Mouse (Mus musculus): Measurements from ENCODE around the gene Gpr162. TPM values are rescaled to one million over a fixed set of nuclear protein-coding genes. Genes with fewer than 3 reads are reported as not detected.
"Not testable (repeated sequence)": the region's sequence is repeated elsewhere in the genome, so short reads cannot be mapped to it uniquely, and the experiment has no call there.

The Gpr162 gene
- polyA plus RNA-seq, 1 experiment from 2014 or later: 40.0 TPM

DNA sequence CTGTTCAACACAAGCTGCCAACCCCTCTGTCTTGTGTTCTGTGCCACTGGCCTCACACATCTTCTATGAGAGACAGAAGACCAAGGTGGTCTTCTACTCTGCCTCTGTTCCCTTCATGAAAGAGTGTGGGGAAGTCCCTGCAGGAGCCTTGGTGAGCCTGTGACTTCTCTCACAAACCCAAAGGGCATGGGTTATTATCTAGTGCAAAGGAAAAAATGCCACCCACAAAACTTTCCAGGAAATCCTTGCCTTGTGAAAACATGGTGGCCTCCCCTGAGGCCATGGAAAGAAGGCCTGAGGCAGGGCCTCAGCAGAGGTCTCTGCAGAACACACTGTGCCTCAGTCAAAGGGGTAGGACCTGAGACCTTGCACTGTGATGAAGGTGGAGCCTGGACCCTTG lies 38.1 kb upstream of the Gpr162 start:
- peaks cover 19% of the 10 kb centered on the region for H3K4me1 ChIP-seq (ENCODE audit: control insufficient read depth, insufficient read depth, low read length)
- H3K9me3 ChIP-seq (replicated peaks; ENCODE audit: control insufficient read depth, low read length, poor library complexity, severe bottlenecking): no peaks in the 10 kb centered on the region
- H3K9ac ChIP-seq (ENCODE audit: low read depth, low read length): no peak overlapping the region; the same call in 1 of the 2 replicates
- no peak overlapping the region for H3K27ac ChIP-seq (ENCODE audit: low read length)
- no peak overlapping the region for H3K4me2 ChIP-seq (ENCODE audit: low read length)
- no peaks in the 10 kb centered on the region for H3K36me3 ChIP-seq (ENCODE audit: control insufficient read depth, insufficient read depth, low read length)
- ATAC-seq: no peak
- H3K27me3 ChIP-seq (ENCODE audit: control insufficient read depth, insufficient read depth, low read depth, low read length): no peaks in the 10 kb centered on the region
- H3K4me3 ChIP-seq (ENCODE audit: low read depth, low read length): no peak overlapping the region

DNA sequence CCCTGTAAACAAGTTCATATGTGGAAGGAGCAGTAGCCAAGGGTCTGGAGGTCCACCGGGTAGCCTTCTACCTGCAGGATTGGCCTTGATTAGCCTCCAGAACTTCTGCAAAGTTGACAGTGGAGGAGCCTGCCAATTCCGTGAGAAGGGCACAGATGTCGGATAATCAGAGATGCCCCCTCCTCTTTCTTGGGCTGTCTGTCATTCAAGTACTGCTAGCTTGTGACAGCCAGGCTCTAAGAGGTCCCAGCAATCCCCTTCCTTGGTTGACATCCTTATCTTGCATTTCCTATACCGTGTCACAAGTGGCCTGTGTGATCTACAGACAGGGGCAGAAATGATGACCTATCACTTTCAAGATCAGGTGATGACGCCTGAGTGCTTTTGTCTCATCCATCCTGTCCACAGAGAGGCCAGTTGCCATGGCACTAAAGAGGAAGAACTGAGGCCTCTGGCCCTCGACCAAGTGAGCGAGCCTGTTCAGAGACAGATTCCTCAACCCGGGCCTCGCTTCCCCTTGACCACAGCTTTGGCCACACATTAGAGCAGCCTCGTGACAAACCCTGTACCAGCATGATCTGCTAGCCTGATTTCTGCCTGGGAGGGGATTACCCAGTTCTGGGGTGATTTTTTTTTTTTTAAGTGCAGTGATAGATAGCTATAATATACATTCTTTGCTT lies 37.2 kb upstream of the Gpr162 start:
- Histone ChIP-seq H3K27ac (ENCODE audit: low read length) (no peak overlapping the region), H3K4me2 (ENCODE audit: low read length) (no peak overlapping the region), H3K4me3 (ENCODE audit: low read depth, low read length) (no peak overlapping the region), H3K4me1 (ENCODE audit: control insufficient read depth, insufficient read depth, low read length) (peaks cover 19% of the 10 kb centered on the region), H3K9ac (ENCODE audit: low read depth, low read length) (no peak overlapping the region), H3K36me3 (ENCODE audit: control insufficient read depth, insufficient read depth, low read length) (no peaks in the 10 kb centered on the region), H3K9me3 (replicated peaks; ENCODE audit: control insufficient read depth, low read length, poor library complexity, severe bottlenecking) (no peaks in the 10 kb centered on the region), H3K27me3 (ENCODE audit: control insufficient read depth, insufficient read depth, low read depth, low read length) (no peaks in the 10 kb centered on the region)
- WGBS: 45% methylated on average over 10 of the region's 10 CpGs
- ATAC-seq: no peak

DNA sequence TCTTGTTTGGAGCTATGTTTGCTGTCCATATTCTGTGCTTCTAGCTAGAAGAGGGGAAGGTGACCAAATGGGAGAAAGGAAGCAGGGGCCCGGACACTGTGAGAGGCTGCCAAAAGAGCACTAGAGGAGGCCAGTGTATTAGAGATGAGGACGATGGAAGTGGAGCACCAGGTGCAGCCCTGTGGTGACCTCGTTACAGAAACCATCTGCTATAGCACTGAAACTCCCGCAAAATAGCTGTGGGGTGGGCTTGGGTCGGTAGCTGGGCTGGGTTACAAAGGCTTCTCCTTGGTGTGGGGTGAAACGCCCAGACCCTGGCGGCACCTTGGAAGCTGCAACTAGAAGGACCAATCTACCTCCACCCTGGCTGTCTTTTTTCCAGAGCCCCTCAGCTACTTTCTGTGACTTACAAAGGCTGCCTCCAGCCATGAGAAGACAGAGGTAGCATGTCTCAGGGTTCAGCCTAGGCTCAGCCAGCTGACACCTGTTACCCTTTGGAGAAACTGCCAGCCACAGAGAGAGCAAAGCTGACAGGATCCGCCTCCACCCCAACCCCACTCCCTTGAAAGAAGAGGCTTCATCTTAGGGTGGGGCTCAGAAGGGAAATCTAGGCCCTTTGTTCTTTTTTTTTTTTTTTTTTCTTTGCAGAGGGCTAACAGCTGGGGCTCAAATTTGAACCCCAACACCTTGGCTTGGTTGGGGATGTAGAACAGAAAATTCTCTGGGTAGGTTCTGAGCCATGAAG lies 36.4 kb upstream of the Gpr162 start:
- 44% methylated on average over 8 of the region's 8 CpGs for whole genome bisulfite sequencing
- H3K36me3 ChIP-seq (ENCODE audit: control insufficient read depth, insufficient read depth, low read length): no peaks in the 10 kb centered on the region
- no peak overlapping the region for H3K9ac ChIP-seq (ENCODE audit: low read depth, low read length)
- H3K9me3 ChIP-seq (replicated peaks; ENCODE audit: control insufficient read depth, low read length, poor library complexity, severe bottlenecking): no peaks in the 10 kb centered on the region
- H3K27me3 ChIP-seq (ENCODE audit: control insufficient read depth, insufficient read depth, low read depth, low read length): no peaks in the 10 kb centered on the region
- no peak overlapping the region for H3K4me3 ChIP-seq (ENCODE audit: low read depth, low read length)
- ATAC-seq: no peak
- no peak overlapping the region for H3K27ac ChIP-seq (ENCODE audit: low read length)
- H3K4me2 ChIP-seq (ENCODE audit: low read length): no peak overlapping the region
- peaks cover 15% of the 10 kb centered on the region for H3K4me1 ChIP-seq (ENCODE audit: control insufficient read depth, insufficient read depth, low read length)

DNA sequence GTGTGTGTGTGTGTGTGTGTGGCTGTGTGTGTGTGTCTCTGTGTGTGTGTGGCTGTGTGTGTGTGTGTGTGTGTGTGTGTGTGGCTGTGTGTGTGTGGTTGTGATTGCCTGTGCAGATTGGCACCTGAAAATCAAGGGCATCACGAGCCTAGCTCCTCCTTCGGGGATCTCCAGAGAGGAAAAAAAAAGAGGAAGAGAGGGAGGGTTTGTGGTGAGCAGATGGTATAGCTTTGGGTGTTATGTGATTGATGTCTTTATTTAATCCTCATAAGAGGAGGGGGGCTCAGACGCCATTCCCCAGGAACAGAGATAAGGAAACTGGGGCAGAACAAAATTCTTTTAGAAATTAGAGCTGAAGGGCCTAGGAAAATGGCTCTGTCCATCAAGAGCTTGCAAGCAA lies 34.6 kb upstream of the Gpr162 start:
- H3K27ac ChIP-seq (ENCODE audit: low read length): no peak overlapping the region
- no peak for ATAC-seq
- peaks cover 5% of the 10 kb centered on the region; the same call in 1 of the 2 replicates for H3K4me1 ChIP-seq (ENCODE audit: control insufficient read depth, insufficient read depth, low read length)
- H3K27me3 ChIP-seq (ENCODE audit: control insufficient read depth, insufficient read depth, low read depth, low read length): no peaks in the 10 kb centered on the region
- H3K9me3 ChIP-seq (replicated peaks; ENCODE audit: control insufficient read depth, low read length, poor library complexity, severe bottlenecking): no peaks in the 10 kb centered on the region
- H3K9ac ChIP-seq (ENCODE audit: low read depth, low read length): no peak overlapping the region
- H3K4me2 ChIP-seq (ENCODE audit: low read length): no peak overlapping the region
- H3K36me3 ChIP-seq (ENCODE audit: control insufficient read depth, insufficient read depth, low read length): no peaks in the 10 kb centered on the region
- WGBS: 30% methylated on average over 3 of the region's 3 CpGs
- no peak overlapping the region for H3K4me3 ChIP-seq (ENCODE audit: low read depth, low read length)

DNA sequence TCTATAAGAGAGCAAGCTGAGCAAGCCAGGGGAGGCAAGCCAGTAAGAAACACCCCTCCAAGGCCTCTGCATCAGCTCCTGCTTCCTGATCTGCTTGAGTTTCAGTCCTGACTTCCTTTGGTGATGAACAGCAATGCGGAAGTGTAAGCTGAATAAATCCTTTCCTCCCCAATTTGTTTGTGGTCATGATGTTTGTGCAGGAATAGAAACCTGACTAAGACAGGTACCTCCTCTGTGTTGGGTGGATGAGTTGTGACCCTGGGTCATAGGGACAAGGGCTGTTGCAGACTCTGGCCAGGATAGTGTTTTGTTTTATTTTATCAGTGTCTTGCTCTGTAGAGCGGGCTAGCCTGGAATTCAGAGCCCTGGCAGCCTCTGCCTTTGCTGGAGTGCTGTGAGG lies 30.3 kb upstream of the Gpr162 start:
- H3K4me2 ChIP-seq (ENCODE audit: low read length); H3K4me3 ChIP-seq (ENCODE audit: low read depth, low read length); ATAC-seq; H3K9ac ChIP-seq (ENCODE audit: low read depth, low read length); H3K36me3 ChIP-seq (ENCODE audit: control insufficient read depth, insufficient read depth, low read length); H3K4me1 ChIP-seq (ENCODE audit: control insufficient read depth, insufficient read depth, low read length); H3K27me3 ChIP-seq (ENCODE audit: control insufficient read depth, insufficient read depth, low read depth, low read length); H3K9me3 ChIP-seq (replicated peaks; ENCODE audit: control insufficient read depth, low read length, poor library complexity, severe bottlenecking); H3K27ac ChIP-seq (ENCODE audit: low read length): not testable (repeated sequence)
- 95% methylated on average over 2 of the region's 2 CpGs for WGBS

DNA sequence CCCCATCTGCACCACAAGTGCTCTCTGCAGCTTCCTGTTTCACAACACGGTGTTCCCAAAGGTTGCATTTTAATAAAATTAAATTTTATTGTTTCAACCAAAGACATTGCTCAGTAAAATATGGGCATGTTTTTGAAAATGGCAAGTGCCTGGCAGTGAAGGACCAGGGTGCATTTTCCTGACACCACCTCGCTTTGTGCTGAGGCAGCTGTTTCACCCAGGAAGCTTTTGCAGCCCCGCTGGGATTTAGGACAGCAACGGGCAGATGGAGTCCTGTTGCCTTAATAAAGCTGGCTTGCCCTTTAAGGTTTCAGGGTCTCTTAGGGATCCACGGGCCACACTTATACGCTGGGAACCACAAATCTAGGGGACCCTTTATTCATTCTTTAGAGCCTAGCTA lies 27.2 kb upstream of the Gpr162 start:
- ATAC-seq: no peak
- Histone ChIP-seq H3K4me2 (ENCODE audit: low read length) (no peak overlapping the region), H3K4me1 (ENCODE audit: control insufficient read depth, insufficient read depth, low read length) (no peaks in the 10 kb centered on the region), H3K9ac (ENCODE audit: low read depth, low read length) (no peak overlapping the region), H3K9me3 (replicated peaks; ENCODE audit: control insufficient read depth, low read length, poor library complexity, severe bottlenecking) (no peaks in the 10 kb centered on the region), H3K4me3 (ENCODE audit: low read depth, low read length) (no peak overlapping the region), H3K36me3 (ENCODE audit: control insufficient read depth, insufficient read depth, low read length) (no peaks in the 10 kb centered on the region), H3K27ac (ENCODE audit: low read length) (no peak overlapping the region), H3K27me3 (ENCODE audit: control insufficient read depth, insufficient read depth, low read depth, low read length) (no peaks in the 10 kb centered on the region)
- WGBS: 55% methylated on average over 6 of the region's 6 CpGs

DNA sequence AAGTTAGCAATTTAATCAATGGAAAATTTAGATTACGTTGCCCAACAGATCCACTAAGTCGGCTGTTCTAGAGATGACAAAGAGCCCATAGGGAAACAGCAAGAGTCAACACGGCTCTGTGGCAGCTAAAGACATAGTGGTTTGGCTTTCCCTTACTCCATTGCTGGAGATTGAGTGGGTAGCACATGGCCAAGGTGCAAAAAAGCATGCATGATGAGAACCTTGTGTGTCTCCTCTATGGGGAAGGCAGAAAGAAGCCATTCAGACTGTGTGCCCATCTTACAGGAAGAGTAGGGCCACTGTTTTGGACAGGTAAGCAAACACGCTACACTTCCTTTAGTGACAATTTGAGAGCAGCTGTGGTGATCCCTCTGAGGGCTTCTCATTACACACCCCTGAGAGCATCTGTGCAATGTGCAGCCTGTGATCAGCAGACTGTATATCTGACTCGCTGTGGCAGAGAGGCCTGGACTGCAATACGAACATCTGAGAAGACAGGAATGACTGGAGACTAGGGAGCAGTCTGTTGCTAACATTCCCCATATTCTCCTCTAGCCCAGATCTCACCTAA lies 24.9 kb upstream of the Gpr162 start:
- Histone ChIP-seq H3K27me3 (ENCODE audit: control insufficient read depth, insufficient read depth, low read depth, low read length) (no peaks in the 10 kb centered on the region), H3K36me3 (ENCODE audit: control insufficient read depth, insufficient read depth, low read length) (no peaks in the 10 kb centered on the region), H3K9ac (ENCODE audit: low read depth, low read length) (no peak overlapping the region), H3K27ac (ENCODE audit: low read length) (no peak overlapping the region), H3K9me3 (replicated peaks; ENCODE audit: control insufficient read depth, low read length, poor library complexity, severe bottlenecking) (no peaks in the 10 kb centered on the region), H3K4me2 (ENCODE audit: low read length) (no peak overlapping the region), H3K4me3 (ENCODE audit: low read depth, low read length) (no peak overlapping the region), H3K4me1 (ENCODE audit: control insufficient read depth, insufficient read depth, low read length) (no peaks in the 10 kb centered on the region)
- no peak for ATAC-seq
- 89% methylated on average over 6 of the region's 6 CpGs for WGBS

DNA sequence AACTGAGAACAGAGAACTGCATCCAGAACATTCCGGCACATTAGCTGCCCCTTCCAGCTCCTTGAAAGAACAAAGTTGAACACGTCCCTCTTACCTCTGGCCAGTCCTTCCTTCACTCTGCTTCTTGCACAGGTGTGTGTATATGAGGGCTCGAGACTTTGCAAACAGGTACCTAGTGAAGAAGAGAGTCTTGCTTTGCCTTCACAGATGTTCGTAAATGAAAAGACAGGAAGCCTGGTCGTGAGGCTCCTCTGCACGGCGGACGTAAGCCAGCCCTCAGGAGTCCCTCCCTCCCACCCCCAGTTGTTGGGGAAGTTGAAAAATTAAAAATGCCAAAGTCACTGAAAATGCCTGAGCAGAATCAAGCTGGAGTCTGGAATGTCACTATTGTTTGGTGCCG lies 24.2 kb upstream of the Gpr162 start, which contains the start of gene Cd4:
Gene Cd4 (minus strand): TSS at position 236 of the 400 bp plus-strand sequence.
- Histone ChIP-seq H3K27me3 (ENCODE audit: control insufficient read depth, insufficient read depth, low read depth, low read length) (no peaks in the 10 kb centered on the region), H3K9me3 (replicated peaks; ENCODE audit: control insufficient read depth, low read length, poor library complexity, severe bottlenecking) (no peaks in the 10 kb centered on the region), H3K9ac (ENCODE audit: low read depth, low read length) (no peak within 1 kb of the TSS), H3K27ac (ENCODE audit: low read length) (no peak within 1 kb of the TSS), H3K36me3 (ENCODE audit: control insufficient read depth, insufficient read depth, low read length) (no peaks in the 10 kb centered on the region), H3K4me3 (ENCODE audit: low read depth, low read length) (no peak within 1 kb of the TSS), H3K4me1 (ENCODE audit: control insufficient read depth, insufficient read depth, low read length) (no peaks in the 10 kb centered on the region), H3K4me2 (ENCODE audit: low read length) (no peak within 1 kb of the TSS)
- WGBS: 88% methylated on average over 9 of the region's 9 CpGs
- ATAC-seq: no peak

DNA sequence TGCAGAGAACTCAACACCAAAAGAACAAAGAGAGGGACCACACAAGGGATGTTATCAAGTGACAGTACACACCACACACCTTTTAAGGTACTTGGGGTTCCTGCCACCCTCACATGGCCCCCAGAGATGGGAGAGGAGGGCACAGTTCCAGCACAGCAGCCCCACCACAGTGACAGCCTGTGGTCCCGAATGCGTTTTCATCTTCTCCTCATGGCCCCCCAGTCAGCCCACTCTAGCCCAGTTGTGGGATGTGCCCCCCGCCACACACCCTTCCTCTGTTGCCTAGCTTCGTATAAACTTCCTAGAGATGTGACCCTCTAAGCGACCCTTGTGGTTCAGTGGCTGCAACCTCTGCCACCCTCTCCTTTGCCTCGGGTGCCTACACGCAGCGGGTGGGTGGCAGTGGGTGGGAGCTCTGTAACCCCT lies 22.2 kb upstream of the Gpr162 start:
- H3K9ac ChIP-seq (ENCODE audit: low read depth, low read length): no peak overlapping the region
- ATAC-seq: no peak
- no peaks in the 10 kb centered on the region for H3K9me3 ChIP-seq (replicated peaks; ENCODE audit: control insufficient read depth, low read length, poor library complexity, severe bottlenecking)
- H3K27me3 ChIP-seq (ENCODE audit: control insufficient read depth, insufficient read depth, low read depth, low read length): no peaks in the 10 kb centered on the region
- no peaks in the 10 kb centered on the region for H3K36me3 ChIP-seq (ENCODE audit: control insufficient read depth, insufficient read depth, low read length)
- WGBS: 92% methylated on average over 8 of the region's 8 CpGs
- no peak overlapping the region for H3K4me2 ChIP-seq (ENCODE audit: low read length)
- no peak overlapping the region for H3K27ac ChIP-seq (ENCODE audit: low read length)
- no peaks in the 10 kb centered on the region for H3K4me1 ChIP-seq (ENCODE audit: control insufficient read depth, insufficient read depth, low read length)
- H3K4me3 ChIP-seq (ENCODE audit: low read depth, low read length): no peak overlapping the region
